Mouse (Mus musculus): Measurements from ENCODE around the gene Olfr553. TPM values are rescaled to one million over a fixed set of nuclear protein-coding genes. Genes with fewer than 3 reads are reported as not detected.

Olfr553 gene
- polyA plus RNA-seq, 1 experiment from 2014 or later, result not detected

Other genes with a start within 250 kb of the Olfr553 start
- 160 and 162 TPM in 2 replicates for gene Rrm1, start 176.5 kb downstream of the Olfr553 start, polyA plus RNA-seq (2014; fragmentation: Nextera tagmentation; extraction: Ambion mirVana)
- 1.0 TPM in 1 of 2 replicates, not detected in the other for gene Olfr543, start 136.5 kb downstream of the Olfr553 start, polyA plus RNA-seq (2014; fragmentation: Nextera tagmentation; extraction: Ambion mirVana)
- 0.07 and 0.13 TPM in 2 replicates for gene Olfr544, start 129.9 kb downstream of the Olfr553 start, polyA plus RNA-seq (2014; fragmentation: Nextera tagmentation; extraction: Ambion mirVana)
- gene Olfr545, start 118.6 kb downstream of the Olfr553 start, polyA plus RNA-seq (2014; fragmentation: Nextera tagmentation; extraction: Ambion mirVana), result not detected in 2 replicates
- gene Olfr547, start 83.5 kb downstream of the Olfr553 start, polyA plus RNA-seq (2014; fragmentation: Nextera tagmentation; extraction: Ambion mirVana), result not detected in 2 replicates
- gene Olfr548-ps1, start 77.3 kb downstream of the Olfr553 start, polyA plus RNA-seq (2014; fragmentation: Nextera tagmentation; extraction: Ambion mirVana), result not detected in 2 replicates
- not detected in 2 replicates for gene Olfr549, start 68.3 kb downstream of the Olfr553 start, polyA plus RNA-seq (2014; fragmentation: Nextera tagmentation; extraction: Ambion mirVana)
- 0.63 and 0.73 TPM in 2 replicates for gene Trim21, start 52.7 kb downstream of the Olfr553 start, polyA plus RNA-seq (2014; fragmentation: Nextera tagmentation; extraction: Ambion mirVana)
- not detected in 2 replicates for gene Olfr550, start 46.8 kb downstream of the Olfr553 start, polyA plus RNA-seq (2014; fragmentation: Nextera tagmentation; extraction: Ambion mirVana)
- not detected in 2 replicates for gene Olfr551, start 26.3 kb downstream of the Olfr553 start, polyA plus RNA-seq (2014; fragmentation: Nextera tagmentation; extraction: Ambion mirVana)
- gene Olfr552, start 20.4 kb downstream of the Olfr553 start, polyA plus RNA-seq (2014; fragmentation: Nextera tagmentation; extraction: Ambion mirVana), result not detected in 2 replicates
- gene Olfr554, start 20.2 kb upstream of the Olfr553 start, polyA plus RNA-seq (2014; fragmentation: Nextera tagmentation; extraction: Ambion mirVana), result not detected in 2 replicates
- not detected in 2 replicates for gene Olfr555, start 40.6 kb upstream of the Olfr553 start, polyA plus RNA-seq (2014; fragmentation: Nextera tagmentation; extraction: Ambion mirVana)
- gene Olfr556, start 46.7 kb upstream of the Olfr553 start, polyA plus RNA-seq (2014; fragmentation: Nextera tagmentation; extraction: Ambion mirVana), result not detected in 2 replicates
- 14.0 and 16.5 TPM in 2 replicates for gene Trim68, start 69.1 kb upstream of the Olfr553 start, polyA plus RNA-seq (2014; fragmentation: Nextera tagmentation; extraction: Ambion mirVana)
- not detected in 2 replicates for gene Olfr557, start 77.7 kb upstream of the Olfr553 start, polyA plus RNA-seq (2014; fragmentation: Nextera tagmentation; extraction: Ambion mirVana)
- not detected in 2 replicates for gene Olfr558, start 84.0 kb upstream of the Olfr553 start, polyA plus RNA-seq (2014; fragmentation: Nextera tagmentation; extraction: Ambion mirVana)
- gene Olfr33, start 100.9 kb upstream of the Olfr553 start, polyA plus RNA-seq (2014; fragmentation: Nextera tagmentation; extraction: Ambion mirVana), result not detected in 2 replicates
- gene Olfr559, start 109.3 kb upstream of the Olfr553 start, polyA plus RNA-seq (2014; fragmentation: Nextera tagmentation; extraction: Ambion mirVana), result not detected in 2 replicates
- not detected in 2 replicates for gene Olfr560, start 141.1 kb upstream of the Olfr553 start, polyA plus RNA-seq (2014; fragmentation: Nextera tagmentation; extraction: Ambion mirVana)
- 0.10 TPM in 1 of 2 replicates, not detected in the other for gene Olfr78, start 141.3 kb upstream of the Olfr553 start, polyA plus RNA-seq (2014; fragmentation: Nextera tagmentation; extraction: Ambion mirVana)
- gene Olfr561, start 153.0 kb upstream of the Olfr553 start, polyA plus RNA-seq (2014; fragmentation: Nextera tagmentation; extraction: Ambion mirVana), result not detected in 2 replicates
- gene Olfr564, start 185.3 kb upstream of the Olfr553 start, polyA plus RNA-seq (2014; fragmentation: Nextera tagmentation; extraction: Ambion mirVana), result not detected in 2 replicates
- gene Olfr566, start 240.5 kb upstream of the Olfr553 start, polyA plus RNA-seq (2014; fragmentation: Nextera tagmentation; extraction: Ambion mirVana), result not detected in 2 replicates

Measured in heart, embryonic 11.5 days (tissue).